Mouse (Mus musculus): ENCODE results near the gene Eme1.
"Not testable (repeated sequence)": the region's sequence is repeated elsewhere in the genome, so short reads cannot be mapped to it uniquely, and the experiment has no call there.

Eme1 gene

DNA sequence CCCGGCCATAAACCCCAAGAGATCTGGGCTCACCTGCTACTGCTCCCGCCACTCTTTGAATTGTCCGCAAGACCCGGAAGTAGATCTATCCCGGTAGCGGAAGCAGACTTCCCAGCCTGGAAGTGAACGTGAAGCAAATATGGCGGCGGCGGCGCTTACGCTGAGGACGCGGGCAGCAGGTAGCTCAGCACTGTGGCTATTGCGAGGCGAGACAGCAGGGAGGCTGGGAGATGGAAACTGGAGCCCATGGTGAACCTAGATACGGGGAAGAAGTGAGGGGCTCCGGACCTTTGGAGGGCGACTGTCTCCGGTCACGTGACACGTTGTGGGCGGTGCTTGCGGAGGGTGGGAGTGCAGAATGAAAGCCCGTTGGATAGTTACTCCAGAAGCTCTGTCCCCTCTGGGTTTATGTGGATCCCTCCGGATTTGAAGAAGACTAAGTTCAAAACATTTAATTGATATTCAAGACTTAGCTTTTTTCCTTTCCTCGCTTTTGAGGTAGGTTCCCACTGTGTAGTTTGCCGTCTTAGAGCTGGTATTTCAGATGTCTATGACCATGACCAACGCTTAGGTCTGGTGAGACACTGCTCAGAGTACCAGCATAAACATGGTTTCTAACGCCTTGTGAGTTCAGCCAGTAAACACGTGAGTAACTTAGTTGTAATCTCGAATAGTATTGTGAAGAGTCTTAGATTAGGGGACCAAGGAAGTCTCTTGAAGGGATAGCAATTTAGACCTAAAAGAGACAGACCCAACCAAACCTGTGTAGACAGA lies at the start of gene Eme1, which contains the start of gene Mrpl27:
Gene Eme1 (minus strand): TSS at position 302 of the 774 bp plus-strand sequence.
Gene Mrpl27 (plus strand): TSS at position 105 of the 774 bp plus-strand sequence.
- DNase-seq (ENCODE audit: low read depth, low spot score) = peak; percentile 85

DNA sequence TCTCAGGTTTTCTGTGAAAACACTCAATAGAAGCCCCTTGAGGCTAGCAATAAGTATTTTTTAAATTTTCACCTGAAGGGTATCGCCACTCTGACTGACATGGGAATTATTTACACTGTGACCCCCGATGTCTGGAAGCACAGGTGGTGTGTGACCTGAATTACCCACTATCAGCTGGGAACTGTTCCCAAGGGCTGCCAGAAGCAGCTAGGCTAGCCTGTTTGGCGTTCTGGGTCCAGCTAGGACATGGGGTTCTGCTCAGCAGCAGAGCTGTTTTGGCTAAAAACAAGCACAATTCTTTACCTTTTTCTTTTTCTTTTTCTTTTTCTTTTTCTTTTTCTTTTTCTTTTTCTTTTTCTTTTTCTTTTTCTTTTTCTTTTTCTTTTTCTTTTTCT lies 48.4 kb upstream of the Eme1 start:
- DNase-seq (ENCODE audit: low read depth, low spot score) = no peak

- DNase-seq (ENCODE audit: low read depth, low spot score) = no peak
Measured at GRCm38 (mm10) chr11:94701401-94702215, 47.8 kb upstream of the Eme1 start.

GRCm38 (mm10) chr11:94699399-94699798 lies 45.6 kb upstream of the Eme1 start:
- peak; percentile 84 for DNase-seq (ENCODE audit: low read depth, low spot score)

DNA sequence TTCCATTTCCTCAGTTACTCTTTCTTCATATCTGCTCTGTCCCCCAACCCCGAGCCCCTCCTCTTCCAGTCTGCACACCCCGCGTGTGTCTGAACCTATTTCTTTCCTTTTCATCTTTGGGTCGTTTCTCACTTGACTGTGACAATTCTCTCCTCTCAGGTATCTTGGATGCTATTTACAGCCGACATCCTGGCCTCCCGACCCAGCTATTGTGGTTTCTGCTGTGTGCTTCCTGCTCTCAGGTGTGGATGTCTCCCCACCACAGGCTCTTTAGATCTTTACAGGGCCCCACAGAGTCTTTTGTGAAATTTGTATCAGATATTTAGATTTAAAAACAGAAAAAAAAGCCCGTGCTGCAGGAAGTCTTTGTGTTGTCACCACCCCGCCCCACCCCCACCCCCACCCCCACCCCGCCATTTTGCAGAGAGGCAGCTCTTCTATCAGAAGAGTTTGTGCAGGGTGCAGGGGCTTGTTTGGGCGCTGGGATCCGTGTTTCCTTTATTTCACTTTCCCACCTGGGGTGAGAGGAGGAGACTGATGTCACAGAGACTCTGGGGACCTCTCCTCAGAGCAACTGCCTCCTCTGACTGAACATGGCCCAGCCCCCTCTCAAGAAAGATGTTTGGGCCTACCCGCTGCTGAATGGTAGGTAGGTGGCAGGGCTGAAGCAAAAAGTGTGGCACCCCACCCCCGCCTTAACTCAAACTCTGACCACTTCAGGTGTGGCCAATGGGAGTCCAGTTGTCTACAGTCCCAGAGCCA lies 44.1 kb upstream of the Eme1 start:
- DNase-seq (ENCODE audit: low read depth, low spot score) = peak; percentile 41

GRCm38 (mm10) chr11:94697140-94697539 lies 43.4 kb upstream of the Eme1 start:
- peak; percentile 71 for DNase-seq (ENCODE audit: low read depth, low spot score)

GRCm38 (mm10) chr11:94695508-94695907 lies 41.7 kb upstream of the Eme1 start:
- no peak for DNase-seq (ENCODE audit: low read depth, low spot score)

DNA sequence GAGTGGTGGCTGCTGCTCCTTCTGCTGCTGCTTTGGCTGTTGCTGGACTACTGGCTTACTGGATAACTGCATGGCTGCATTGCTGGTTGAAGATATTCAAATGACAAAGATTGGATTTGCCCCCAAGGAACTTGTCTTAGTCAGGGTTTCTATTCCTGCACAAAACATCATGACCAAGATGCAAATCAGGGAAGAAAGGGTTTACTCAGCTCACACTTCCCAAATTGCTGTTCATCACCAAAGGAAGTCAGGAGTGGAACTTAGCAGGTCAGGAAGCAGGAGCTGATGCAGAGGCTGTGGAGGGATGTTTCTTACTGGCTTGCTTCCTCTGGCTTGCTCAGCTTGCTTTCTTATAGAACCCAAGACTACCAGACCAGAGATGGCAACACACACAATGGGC lies 38.7 kb upstream of the Eme1 start:
- not testable (repeated sequence) for DNase-seq (ENCODE audit: low read depth, low spot score)

- DNase-seq (ENCODE audit: low read depth, low spot score) = no peak
Measured at GRCm38 (mm10) chr11:94687178-94687577, 33.4 kb upstream of the Eme1 start.

GRCm38 (mm10) chr11:94682427-94682826 lies 28.7 kb upstream of the Eme1 start:
- DNase-seq (ENCODE audit: low read depth, low spot score) = no peak

GRCm38 (mm10) chr11:94681640-94682039 lies 27.9 kb upstream of the Eme1 start:
- DNase-seq (ENCODE audit: low read depth, low spot score) = peak; percentile 36

GRCm38 (mm10) chr11:94680639-94681038 lies 26.9 kb upstream of the Eme1 start:
- peak; percentile 70 for DNase-seq (ENCODE audit: low read depth, low spot score)

GRCm38 (mm10) chr11:94677607-94678145 lies 23.9 kb upstream of the Eme1 start:
- DNase-seq (ENCODE audit: low read depth, low spot score) = no peak

DNA sequence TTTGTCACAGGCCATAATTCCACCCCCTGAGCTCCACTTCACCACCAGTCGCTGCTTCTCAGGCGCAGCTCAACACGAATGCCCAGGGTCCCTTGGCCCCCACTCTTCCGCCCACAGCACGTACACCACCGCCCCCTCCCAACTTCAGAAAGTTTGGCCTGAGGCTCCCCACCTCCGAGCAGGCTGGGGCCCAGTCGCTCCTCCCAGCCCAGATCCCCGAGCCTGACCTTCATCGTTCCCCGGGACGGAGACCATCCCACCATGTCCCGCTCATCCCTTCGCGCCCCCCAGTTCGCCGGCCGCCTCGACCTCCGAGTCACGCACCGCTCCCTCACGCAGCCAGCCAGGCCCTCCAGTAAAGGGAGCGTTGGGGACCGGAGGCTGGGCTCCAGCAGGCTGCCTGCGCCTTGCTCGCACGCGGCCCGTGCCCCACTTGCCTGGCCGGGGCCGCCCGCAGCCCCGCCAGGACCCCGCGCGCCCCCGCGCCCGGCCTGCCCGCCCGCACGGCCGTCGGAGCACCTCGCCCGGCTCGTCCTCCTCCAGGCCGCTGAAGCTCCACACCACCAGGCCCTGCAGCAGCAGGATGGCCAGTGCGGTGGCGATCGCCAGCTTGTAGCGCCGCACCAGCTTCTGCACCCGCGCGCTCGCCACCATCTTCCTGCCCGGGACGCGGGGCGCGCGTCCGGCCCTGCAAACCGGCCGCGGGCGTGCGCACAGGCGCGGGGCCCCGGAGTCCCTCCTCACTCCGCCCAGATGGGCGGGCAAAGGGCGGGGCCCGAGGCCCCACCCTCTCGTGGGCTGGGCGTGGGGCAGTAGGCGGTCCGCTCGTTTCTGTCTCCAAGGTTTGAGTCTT lies 23.2 kb upstream of the Eme1 start, which contains the start of gene Xylt2:
Gene Xylt2 (minus strand): TSS at position 762 of the 853 bp plus-strand sequence.
- peak; percentile 85 for DNase-seq (ENCODE audit: low read depth, low spot score)

GRCm38 (mm10) chr11:94676308-94676707 lies 22.5 kb upstream of the Eme1 start:
- DNase-seq (ENCODE audit: low read depth, low spot score) = no peak

- DNase-seq (ENCODE audit: low read depth, low spot score) = peak; percentile 46
Measured at GRCm38 (mm10) chr11:94675446-94675845, 21.7 kb upstream of the Eme1 start.

DNA sequence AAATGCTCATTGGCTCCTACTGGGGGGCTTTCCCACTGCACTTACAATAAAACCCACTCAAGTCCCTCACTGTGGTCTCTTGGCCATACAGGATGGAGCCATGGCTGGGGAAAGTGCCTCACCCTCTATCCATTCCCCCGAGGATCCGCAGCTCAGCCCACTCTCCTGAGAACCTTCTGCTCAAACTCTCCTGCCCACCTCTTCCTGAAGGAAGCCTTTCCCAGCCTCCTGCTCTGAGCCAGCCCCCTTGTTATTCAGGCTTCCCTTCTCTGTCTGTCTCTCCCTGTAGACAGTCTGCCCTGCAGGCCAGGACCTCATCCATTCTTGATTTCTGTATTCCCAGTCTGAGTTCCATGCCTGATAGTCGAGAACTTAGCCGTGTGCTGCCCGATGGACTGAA lies 21.2 kb upstream of the Eme1 start:
- no peak for DNase-seq (ENCODE audit: low read depth, low spot score)

DNA sequence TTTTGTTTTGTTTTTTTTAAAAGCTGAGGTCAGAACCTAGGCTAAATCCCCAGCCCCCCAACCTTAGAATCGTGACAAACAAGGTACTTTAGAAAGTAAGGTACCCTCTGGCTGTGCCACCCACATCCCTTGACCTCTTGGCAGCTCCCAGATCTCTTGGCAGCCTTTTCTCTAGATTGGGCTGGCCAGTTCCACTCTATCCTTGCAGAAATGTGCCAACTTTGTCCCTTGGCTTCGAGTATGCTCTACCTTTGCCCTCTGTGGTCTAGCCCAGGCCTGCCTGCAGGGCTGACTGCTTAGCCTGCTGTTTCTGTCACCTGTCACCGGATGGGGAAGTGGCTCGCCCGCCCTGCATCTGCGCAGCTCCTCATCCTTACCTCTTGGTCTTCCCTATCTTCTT lies 11.5 kb upstream of the Eme1 start:
- DNase-seq (ENCODE audit: low read depth, low spot score) = no peak

DNA sequence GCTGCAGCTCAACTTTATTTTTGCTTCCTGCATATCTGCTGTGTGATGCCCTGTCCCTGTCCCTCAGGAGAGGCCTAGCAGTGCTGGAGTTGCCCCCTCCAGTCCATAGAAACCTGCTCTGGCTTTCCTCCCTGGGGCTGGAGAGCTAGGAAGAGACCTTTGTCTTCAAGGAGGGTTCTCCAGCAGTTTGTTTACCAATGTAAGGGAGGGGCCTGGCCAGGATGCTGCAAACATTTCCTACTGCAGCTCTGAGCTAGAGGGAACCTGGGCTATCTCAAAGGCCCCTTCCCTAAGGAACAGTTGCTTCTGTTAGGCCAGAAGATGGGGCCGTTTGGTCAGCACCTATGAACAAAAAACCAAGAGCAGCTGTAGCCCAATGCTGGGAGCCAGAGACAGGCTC lies 7.6 kb upstream of the Eme1 start:
- no peak for DNase-seq (ENCODE audit: low read depth, low spot score)

- DNase-seq (ENCODE audit: low read depth, low spot score) = no peak
Measured at GRCm38 (mm10) chr11:94652973-94653372, 791 bp downstream of the Eme1 start.

GRCm38 (mm10) chr11:94651241-94651640 lies 2.5 kb downstream of the Eme1 start:
- not testable (repeated sequence) for DNase-seq (ENCODE audit: low read depth, low spot score)

Measured in ES-CJ7 (cell line).